ENCODE assay signal across 14 mouse cellular contexts in genomic region chr5:112212711-112213264, GRCm38 (mm10). TPM values are rescaled to one million over a fixed set of nuclear protein-coding genes. Genes with fewer than 3 reads are reported as not detected.
DNase-seq lines count a peak whose midpoint lies in the region; ATAC-seq lines count a peak whose summit lies in the region.
"Had no signal": no experiment of that assay in that cellular context is flagged by ENCODE, and none has a peak within 500 bp of the region (broad histone marks: within the 10 kb centered on the region; RNA-seq: fewer than 3 reads in every experiment).

No protein-coding gene starts in this region.

- H3K9me3 ChIP-seq in neural tube, embryonic 11.5 days (ENCODE audit: control insufficient read depth, low read length): no peaks in the 10 kb centered on the region
- H3K9me3 ChIP-seq in hindbrain, embryonic 11.5 days (ENCODE audit: control insufficient read depth, low read length): no peaks in the 10 kb centered on the region
- H3K9me3 ChIP-seq in midbrain, embryonic 11.5 days (ENCODE audit: control insufficient read depth, low read length): no peaks in the 10 kb centered on the region
- no peaks in the 10 kb centered on the region for H3K9me3 ChIP-seq in neural tube, embryonic 15.5 days (replicated peaks)
- no peaks in the 10 kb centered on the region; the same call in 1 of the 2 replicates for H3K9me3 ChIP-seq in heart, embryonic 12.5 days (replicated peaks)
- H3K9me3 ChIP-seq: heart, embryonic 13.5 days; stomach, embryonic 15.5 days had no signal

- no peaks in the 10 kb centered on the region for H3K36me3 ChIP-seq in neural tube, embryonic 11.5 days (ENCODE audit: control insufficient read depth, insufficient read depth, low read length)
- H3K36me3 ChIP-seq in hindbrain, embryonic 11.5 days (ENCODE audit: control insufficient read depth, insufficient read depth, low read length): no peaks in the 10 kb centered on the region
- no peaks in the 10 kb centered on the region for H3K36me3 ChIP-seq in midbrain, embryonic 11.5 days (ENCODE audit: control insufficient read depth, insufficient read depth, low read length)
- no peaks in the 10 kb centered on the region for H3K36me3 ChIP-seq in neural tube, embryonic 15.5 days
- no peaks in the 10 kb centered on the region for H3K36me3 ChIP-seq in heart, embryonic 12.5 days
- H3K36me3 ChIP-seq: heart, embryonic 13.5 days; stomach, embryonic 15.5 days had no signal

- H3K4me1 ChIP-seq in neural tube, embryonic 11.5 days (ENCODE audit: control insufficient read depth, insufficient read depth, low read length): peaks cover 21% of the 10 kb centered on the region
- H3K4me1 ChIP-seq in hindbrain, embryonic 11.5 days (replicated peaks; ENCODE audit: control insufficient read depth, insufficient read depth, low read length): peaks cover 14% of the 10 kb centered on the region
- H3K4me1 ChIP-seq in midbrain, embryonic 11.5 days (ENCODE audit: control insufficient read depth, insufficient read depth, low read length): peaks cover 48% of the 10 kb centered on the region
- H3K4me1 ChIP-seq in neural tube, embryonic 15.5 days: peaks cover 52% of the 10 kb centered on the region
- peaks cover 12% of the 10 kb centered on the region; the same call in 1 of the 2 replicates for H3K4me1 ChIP-seq in heart, embryonic 12.5 days (replicated peaks)

- peak overlapping the region; percentile 84 for H3K27ac ChIP-seq in neural tube, embryonic 11.5 days (ENCODE audit: low read depth, low read length)
- H3K27ac ChIP-seq in hindbrain, embryonic 11.5 days (ENCODE audit: low read depth, low read length): peak overlapping the region; percentile 82
- peak overlapping the region; percentile 81 for H3K27ac ChIP-seq in midbrain, embryonic 11.5 days (ENCODE audit: low read depth, low read length)
- H3K27ac ChIP-seq in neural tube, embryonic 15.5 days (replicated peaks): peak overlapping the region; percentile 81
- no peak overlapping the region for H3K27ac ChIP-seq in heart, embryonic 12.5 days (ENCODE audit: poor library complexity, severe bottlenecking)
- H3K27ac ChIP-seq: heart, embryonic 13.5 days; left cerebral cortex, adult 2 months; stomach, embryonic 15.5 days had no signal

- DNase-seq in neural tube, embryonic 11.5 days (ENCODE audit: low spot score): no peak
- DNase-seq in neural tube, embryonic 10.5 days (ENCODE audit: extremely low spot score, low spot score): no peak
- DNase-seq in hindbrain, embryonic 11.5 days (ENCODE audit: low spot score): peak; percentile 49
- DNase-seq in midbrain, embryonic 11.5 days (ENCODE audit: low spot score, missing footprints): peak; percentile 91
- no peak for DNase-seq in ovary, adult 18-20 months (ENCODE audit: low spot score)
- no peak for DNase-seq in kidney, postnatal 25 days
- DNase-seq: adrenal gland, postnatal 36 days; lung, postnatal 36 days had no signal

- no peak overlapping the region for H3K4me2 ChIP-seq in neural tube, embryonic 11.5 days (ENCODE audit: low read depth)
- no peak overlapping the region for H3K4me2 ChIP-seq in hindbrain, embryonic 11.5 days (replicated peaks; ENCODE audit: low read depth, low read length)
- no peak overlapping the region; the same call in 1 of the 2 replicates for H3K4me2 ChIP-seq in midbrain, embryonic 11.5 days
- peak overlapping the region; percentile 20; the same call in 1 of the 2 replicates for H3K4me2 ChIP-seq in neural tube, embryonic 15.5 days
- H3K4me2 ChIP-seq in heart, embryonic 12.5 days: no peak overlapping the region
- H3K4me2 ChIP-seq: heart, embryonic 13.5 days; stomach, embryonic 15.5 days had no signal

- H3K9ac ChIP-seq in neural tube, embryonic 11.5 days (ENCODE audit: low read length): no peak overlapping the region; the same call in 1 of the 2 replicates
- H3K9ac ChIP-seq in hindbrain, embryonic 11.5 days (ENCODE audit: low read depth, low read length): no peak overlapping the region
- peak overlapping the region; percentile 48 for H3K9ac ChIP-seq in midbrain, embryonic 11.5 days (ENCODE audit: low read length)
- H3K9ac ChIP-seq in neural tube, embryonic 15.5 days (replicated peaks): 0 out of 2 replicates have a peak overlapping the region, but pooled peaks have one; percentile 32
- H3K9ac ChIP-seq in heart, embryonic 12.5 days: no peak overlapping the region
- H3K9ac ChIP-seq: heart, embryonic 13.5 days; stomach, embryonic 15.5 days had no signal

- no peak overlapping the region for H3K4me3 ChIP-seq in neural tube, embryonic 11.5 days (ENCODE audit: low read depth, low read length)
- H3K4me3 ChIP-seq in hindbrain, embryonic 11.5 days (ENCODE audit: low read depth, low read length): no peak overlapping the region
- no peak overlapping the region for H3K4me3 ChIP-seq in midbrain, embryonic 11.5 days (ENCODE audit: low read depth, low read length)
- H3K4me3 ChIP-seq in neural tube, embryonic 15.5 days (replicated peaks): no peak overlapping the region
- H3K4me3 ChIP-seq in heart, embryonic 12.5 days: no peak overlapping the region
- H3K4me3 ChIP-seq: heart, embryonic 13.5 days; left cerebral cortex, adult 2 months; stomach, embryonic 15.5 days had no signal

- H3K27me3 ChIP-seq in neural tube, embryonic 11.5 days (ENCODE audit: control insufficient read depth, insufficient read depth, low read length): no peaks in the 10 kb centered on the region
- no peaks in the 10 kb centered on the region for H3K27me3 ChIP-seq in hindbrain, embryonic 11.5 days (ENCODE audit: control insufficient read depth, insufficient read depth, low read length)
- no peaks in the 10 kb centered on the region for H3K27me3 ChIP-seq in midbrain, embryonic 11.5 days (ENCODE audit: control insufficient read depth, insufficient read depth, low read length)
- no peaks in the 10 kb centered on the region for H3K27me3 ChIP-seq in neural tube, embryonic 15.5 days (replicated peaks)
- H3K27me3 ChIP-seq in heart, embryonic 12.5 days (replicated peaks): peaks cover 41% of the 10 kb centered on the region
- H3K27me3 ChIP-seq: stomach, embryonic 15.5 days had no signal

- 63% methylated on average over 6 of the region's 6 CpGs for WGBS in neural tube, embryonic 11.5 days
- WGBS in hindbrain, embryonic 11.5 days: 60% methylated on average over 6 of the region's 6 CpGs
- WGBS in midbrain, embryonic 11.5 days: 42% methylated on average over 6 of the region's 6 CpGs
- 44% methylated on average over 6 of the region's 6 CpGs for WGBS in neural tube, embryonic 15.5 days
- WGBS in heart, embryonic 12.5 days: 65% methylated on average over 6 of the region's 6 CpGs

- ATAC-seq in neural tube, embryonic 11.5 days (ENCODE audit: insufficient read depth, low FRiP score, low TSS enrichment): 0 out of 2 replicates have a peak, but pooled peaks have one; percentile 0
- ATAC-seq in hindbrain, embryonic 11.5 days (ENCODE audit: low FRiP score): no peak
- ATAC-seq in midbrain, embryonic 11.5 days (ENCODE audit: low FRiP score): peak; percentile 1; the same call in 1 of the 2 replicates
- no peak for ATAC-seq in neural tube, embryonic 15.5 days (ENCODE audit: low FRiP score)
- ATAC-seq in heart, embryonic 12.5 days (ENCODE audit: insufficient number of reproducible peaks, low FRiP score): no peak
- ATAC-seq: activated CD4-positive, CD25-positive, alpha-beta regulatory T cell, adult 4 months had no signal

RNA-seq across cellular contexts. Expression of gene Cryba4, which starts 39.5 kb away (rescaled TPM):
- 0.53 and 1.3 TPM in 2 replicates for polyA plus RNA-seq in neural tube, embryonic 11.5 days (2014; fragmentation: Nextera tagmentation; extraction: Ambion mirVana)
- 1.4 and 1.9 TPM in 2 replicates for polyA plus RNA-seq in hindbrain, embryonic 11.5 days (2014; fragmentation: Nextera tagmentation; extraction: Ambion mirVana)
- 0.52 and 2.0 TPM in 2 replicates for polyA plus RNA-seq in midbrain, embryonic 11.5 days (2014; fragmentation: Nextera tagmentation; extraction: Ambion mirVana)
- 1.7 and 2.5 TPM in 2 replicates for polyA plus RNA-seq in neural tube, embryonic 15.5 days (2015; fragmentation: Nextera tagmentation; extraction: Ambion mirVana)
- 0.57 and 0.64 TPM in 2 replicates for polyA plus RNA-seq in heart, embryonic 12.5 days (2016; fragmentation: Nextera tagmentation; extraction: Ambion mirVana)
- polyA plus RNA-seq: activated CD4-positive, CD25-positive, alpha-beta regulatory T cell, adult 4 months had no signal

RNA-seq across cellular contexts. Expression of gene Crybb1, which starts 42.8 kb away (rescaled TPM):
- 0.53 and 0.90 TPM in 2 replicates for polyA plus RNA-seq in neural tube, embryonic 11.5 days (2014; fragmentation: Nextera tagmentation; extraction: Ambion mirVana)
- polyA plus RNA-seq in hindbrain, embryonic 11.5 days (2014; fragmentation: Nextera tagmentation; extraction: Ambion mirVana): 0.59 and 0.88 TPM in 2 replicates
- 0.29 and 0.84 TPM in 2 replicates for polyA plus RNA-seq in midbrain, embryonic 11.5 days (2014; fragmentation: Nextera tagmentation; extraction: Ambion mirVana)
- polyA plus RNA-seq in neural tube, embryonic 15.5 days (2015; fragmentation: Nextera tagmentation; extraction: Ambion mirVana): 5.8 and 6.2 TPM in 2 replicates
- polyA plus RNA-seq in heart, embryonic 12.5 days (2016; fragmentation: Nextera tagmentation; extraction: Ambion mirVana): 0.46 and 0.67 TPM in 2 replicates
- polyA plus RNA-seq: activated CD4-positive, CD25-positive, alpha-beta regulatory T cell, adult 4 months had no signal

Comparison
In these comparisons a context has a peak if more than half of its experiments do, and no peak if none do; other contexts are left out.
1. ATAC-seq: peak in neural tube, embryonic 11.5 days (single experiment) and midbrain, embryonic 11.5 days (single experiment); none in hindbrain, embryonic 11.5 days (single experiment), neural tube, embryonic 15.5 days (single experiment) and heart, embryonic 12.5 days (single experiment).
2. H3K9ac ChIP-seq: peak in midbrain, embryonic 11.5 days (single experiment) and neural tube, embryonic 15.5 days (single experiment); none in neural tube, embryonic 11.5 days (single experiment), hindbrain, embryonic 11.5 days (single experiment) and heart, embryonic 12.5 days (single experiment).
3. DNase-seq: peak in hindbrain, embryonic 11.5 days (single experiment) and midbrain, embryonic 11.5 days (single experiment); none in neural tube, embryonic 11.5 days (single experiment), neural tube, embryonic 10.5 days (single experiment), ovary, adult 18-20 months (single experiment) and kidney, postnatal 25 days (0 of 2).